Mouse (Mus musculus): ENCODE measurements around the gene R3hdm1.
"Not testable (repeated sequence)": the region's sequence is repeated elsewhere in the genome, so short reads cannot be mapped to it uniquely, and the experiment has no call there.

R3hdm1 gene

GRCm38 (mm10) chr1:128136222-128136621 lies 33.1 kb downstream of the R3hdm1 start:
- not testable (repeated sequence) for DNase-seq (ENCODE audit: low spot score)

GRCm38 (mm10) chr1:128141039-128141438 lies 37.9 kb downstream of the R3hdm1 start:
- no peak for DNase-seq (ENCODE audit: low spot score)

GRCm38 (mm10) chr1:128141737-128142136 lies 38.6 kb downstream of the R3hdm1 start:
- DNase-seq (ENCODE audit: low spot score): no peak

GRCm38 (mm10) chr1:128166956-128167355 lies 63.9 kb downstream of the R3hdm1 start:
- DNase-seq (ENCODE audit: low spot score): no peak

- DNase-seq (ENCODE audit: low spot score): no peak
These were observed 67.0 kb downstream of the R3hdm1 start for GRCm38 (mm10) chr1:128170104-128170503.

GRCm38 (mm10) chr1:128191426-128191825 lies 88.3 kb downstream of the R3hdm1 start:
- DNase-seq (ENCODE audit: low spot score): no peak

GRCm38 (mm10) chr1:128192369-128192768 lies 89.3 kb downstream of the R3hdm1 start:
- no peak for DNase-seq (ENCODE audit: low spot score)

- DNase-seq (ENCODE audit: low spot score): no peak
These were observed 90.9 kb downstream of the R3hdm1 start for GRCm38 (mm10) chr1:128194011-128194410.

GRCm38 (mm10) chr1:128197353-128197752 lies 94.3 kb downstream of the R3hdm1 start:
- no peak for DNase-seq (ENCODE audit: low spot score)

GRCm38 (mm10) chr1:128213261-128213660 lies 110.2 kb downstream of the R3hdm1 start:
- DNase-seq (ENCODE audit: low spot score): no peak

GRCm38 (mm10) chr1:128221886-128222285 lies 118.8 kb downstream of the R3hdm1 start:
- DNase-seq (ENCODE audit: low spot score): no peak

- no peak for DNase-seq (ENCODE audit: low spot score)
These were observed 120.2 kb downstream of the R3hdm1 start for GRCm38 (mm10) chr1:128223304-128223703.

- no peak for DNase-seq (ENCODE audit: low spot score)
These were observed 132.1 kb downstream of the R3hdm1 start for GRCm38 (mm10) chr1:128235181-128235580.

GRCm38 (mm10) chr1:128243627-128243995 lies 140.5 kb downstream of the R3hdm1 start, which contains the start of gene Ubxn4:
Gene Ubxn4 (plus strand): TSS chr1:128243964.
- DNase-seq (ENCODE audit: low spot score): no peak

GRCm38 (mm10) chr1:128243996-128244726 lies 141.1 kb downstream of the R3hdm1 start:
- peak; percentile 95 for DNase-seq (ENCODE audit: low spot score)

- DNase-seq (ENCODE audit: low spot score): peak; percentile 39
These were observed 141.7 kb downstream of the R3hdm1 start for GRCm38 (mm10) chr1:128244727-128245355.

GRCm38 (mm10) chr1:128267061-128267460 lies 164.0 kb downstream of the R3hdm1 start:
- not testable (repeated sequence) for DNase-seq (ENCODE audit: low spot score)

- DNase-seq (ENCODE audit: low spot score): no peak
These were observed 167.6 kb downstream of the R3hdm1 start for GRCm38 (mm10) chr1:128270731-128271130.

- no peak for DNase-seq (ENCODE audit: low spot score)
These were observed 172.8 kb downstream of the R3hdm1 start for GRCm38 (mm10) chr1:128275908-128276307.

- no peak for DNase-seq (ENCODE audit: low spot score)
These were observed 175.5 kb downstream of the R3hdm1 start for GRCm38 (mm10) chr1:128278563-128278962.

- DNase-seq (ENCODE audit: low spot score): no peak
These were observed 178.7 kb downstream of the R3hdm1 start for GRCm38 (mm10) chr1:128281753-128282152.

- no peak for DNase-seq (ENCODE audit: low spot score)
These were observed 179.8 kb downstream of the R3hdm1 start for GRCm38 (mm10) chr1:128282924-128283323.

GRCm38 (mm10) chr1:128284157-128284690 lies 181.1 kb downstream of the R3hdm1 start:
- no peak for DNase-seq (ENCODE audit: low spot score)
